Mouse (Mus musculus) intestine, embryonic 16.5 days (tissue): ENCODE data around the gene Agt. TPM values are rescaled to one million over a fixed set of nuclear protein-coding genes. Genes with fewer than 3 reads are reported as not detected.

Source experiments
- ATAC-seq: fragments of 200-750 bp; cut with Nextera tagmentation; 2 replicates; pipeline ENCODE4 v1.8.0; 2017; ENCODE audit warnings: moderate TSS enrichment, moderate library complexity
- H3K27ac ChIP-seq: fragments of 300-500 bp; sonication (generic); 2 replicates; pipeline ENCODE4 v1.5.1; 2014; ENCODE audit warnings: mild to moderate bottlenecking, low read length
- H3K27me3 ChIP-seq: fragments of 300-500 bp; sonication (generic); replicated peaks from 2 replicates; pipeline ENCODE4 v1.6.1; 2014; ENCODE audit warnings: low read length, control low read depth, mixed read lengths; ENCODE audit not compliant: control insufficient read depth, insufficient read depth
- H3K36me3 ChIP-seq: fragments of 300-500 bp; sonication (generic); 2 replicates; pipeline ENCODE4 v1.6.1; 2014; ENCODE audit warnings: low read length, control low read depth; ENCODE audit not compliant: control insufficient read depth, insufficient read depth
- H3K4me1 ChIP-seq: fragments of 300-500 bp; sonication (generic); 2 replicates; pipeline ENCODE4 v1.6.1; 2014; ENCODE audit warnings: low read length, control low read depth, mixed read lengths; ENCODE audit not compliant: control insufficient read depth, insufficient read depth
- H3K4me2 ChIP-seq: fragments of 300-500 bp; sonication (generic); 2 replicates; pipeline ENCODE4 v1.6.1; 2014; ENCODE audit warnings: low read depth, low read length, control low read depth
- H3K4me3 ChIP-seq: fragments of 300-500 bp; sonication (generic); 2 replicates; pipeline ENCODE4 v1.5.1; 2014; ENCODE audit warnings: mild to moderate bottlenecking, low read length
- H3K9ac ChIP-seq: fragments of 300-500 bp; sonication (generic); 2 replicates; pipeline ENCODE4 v1.6.1; 2014; ENCODE audit warnings: low read depth, low read length
- H3K9me3 ChIP-seq: fragments of 300-500 bp; sonication (generic); 2 replicates; pipeline ENCODE4 v1.6.1; 2016; ENCODE audit warnings: low read length, control low read depth; ENCODE audit not compliant: control insufficient read depth
- WGBS: fragments of 180-500 bp; shearing (Covaris S2); extraction: QIAGEN DNeasy Blood & Tissue Kit; methylation state at CpG from one replicate; pipeline ENCODE4 v1.1.7; 2014; 5-methylcytosine and 5-hydroxymethylcytosine counted together
- polyA plus RNA-seq: library from polyadenylated mRNA; unstranded; fragments of >200 nt; fragmentation: Nextera tagmentation; extraction: Ambion mirVana; gene quantifications from 2 replicates; pipeline ENCODE4 v1.2.1, GENCODE M21; 2015

Agt gene
- polyA plus RNA-seq, 1 experiment from 2014 or later: 8.4 TPM

DNA sequence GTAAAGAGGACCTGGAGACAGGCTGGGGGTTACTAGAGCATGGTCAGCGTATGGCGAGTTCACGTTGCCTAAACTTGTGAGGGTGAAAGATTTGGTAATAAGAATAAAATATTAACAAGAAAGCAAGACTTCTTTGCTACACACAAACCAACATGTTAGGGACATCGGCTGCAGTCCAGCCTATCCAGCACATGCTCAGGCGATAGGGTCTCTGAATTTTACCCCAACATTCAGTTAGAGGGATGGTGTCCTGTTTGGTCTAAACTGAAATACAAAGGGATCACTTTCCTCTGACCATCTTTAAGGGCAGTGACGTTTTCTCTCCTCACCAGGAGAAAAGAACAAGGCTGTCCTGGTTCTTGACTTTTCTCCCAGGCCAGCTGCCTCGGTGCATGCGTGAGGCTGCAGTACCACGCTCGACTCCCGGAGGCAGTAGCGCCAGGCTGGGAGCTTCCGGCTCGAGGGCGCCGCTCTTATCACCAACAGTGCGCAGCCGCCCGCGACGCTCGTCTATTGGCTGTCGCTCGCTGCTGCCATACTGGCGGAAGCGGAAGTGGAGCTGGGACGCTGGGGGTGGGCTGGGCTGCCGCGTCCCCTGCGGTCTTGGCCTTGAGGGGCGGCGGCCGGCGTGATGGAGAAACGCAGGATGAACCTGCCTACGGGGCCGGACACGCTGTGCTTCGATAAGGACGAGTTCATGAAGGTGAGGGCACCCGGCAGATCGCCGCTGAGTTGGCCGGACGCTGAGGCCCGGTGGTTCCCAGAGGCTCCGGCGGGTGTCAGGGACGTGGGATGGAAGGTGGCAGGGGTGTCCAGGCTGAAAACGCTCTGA is 49.0 kb downstream of the Agt start, which contains the start of gene Cog2:
Gene Cog2, plus strand, starts transcription at position 519 of the 832 bp plus-strand sequence.
- no peak within 1 kb of the TSS for H3K27ac ChIP-seq

GRCm38 (mm10) chr8:124517142-124517541 is 52.4 kb downstream of the Agt start:
- Histone ChIP-seq H3K9me3 (no peaks in the 10 kb centered on the region), H3K27ac (no peak overlapping the region), H3K4me1 (peaks cover 9% of the 10 kb centered on the region), H3K4me3 (no peak overlapping the region), H3K9ac (no peak overlapping the region), H3K36me3 (no peaks in the 10 kb centered on the region), H3K4me2 (no peak overlapping the region), H3K27me3 (no peaks in the 10 kb centered on the region)
- WGBS: 65% methylated on average over 6 of the region's 6 CpGs
- ATAC-seq: no peak

More for the DNA sequence above, 49.0 kb downstream of the Agt start, which contains the start of gene Cog2:
- ATAC-seq: peak; percentile 100
- H3K36me3 ChIP-seq: no peaks in the 10 kb centered on the region
- peak within 1 kb of the TSS; percentile 64 for H3K4me2 ChIP-seq
- peaks cover 12% of the 10 kb centered on the region for H3K4me1 ChIP-seq
- no peaks in the 10 kb centered on the region for H3K27me3 ChIP-seq
- H3K9ac ChIP-seq: peak within 1 kb of the TSS; percentile 87
- 10% methylated on average over 50 of the region's 50 CpGs for WGBS
- no peaks in the 10 kb centered on the region for H3K9me3 ChIP-seq
- peak within 1 kb of the TSS; percentile 96 for H3K4me3 ChIP-seq

DNA sequence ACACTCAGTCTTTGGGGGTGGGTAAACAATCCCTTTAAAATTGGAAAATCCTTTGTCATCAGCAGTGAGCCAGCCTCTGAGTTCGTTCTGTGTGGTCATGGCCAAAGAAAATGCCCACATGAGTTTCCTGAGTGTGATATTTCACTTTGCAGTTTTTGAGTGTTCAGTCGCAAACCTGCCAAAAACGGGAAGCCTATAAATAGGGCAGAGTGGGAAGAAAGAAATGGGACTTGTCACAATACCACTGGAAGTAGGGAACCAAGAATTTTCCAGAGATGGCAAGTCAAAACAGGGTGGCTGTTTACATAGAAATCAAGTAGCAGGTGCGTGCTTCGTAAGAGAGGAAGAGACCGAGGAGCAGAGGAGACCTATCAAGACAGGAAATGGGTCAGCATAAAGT is 53.0 kb downstream of the Agt start:
- no peaks in the 10 kb centered on the region for H3K36me3 ChIP-seq
- no peak overlapping the region for H3K4me2 ChIP-seq
- no peaks in the 10 kb centered on the region for H3K9me3 ChIP-seq
- no peak overlapping the region for H3K27ac ChIP-seq
- H3K9ac ChIP-seq: no peak overlapping the region
- peaks cover 3% of the 10 kb centered on the region for H3K4me1 ChIP-seq
- H3K4me3 ChIP-seq: no peak overlapping the region
- no peak for ATAC-seq
- WGBS: 72% methylated on average over 6 of the region's 6 CpGs
- H3K27me3 ChIP-seq: no peaks in the 10 kb centered on the region

DNA sequence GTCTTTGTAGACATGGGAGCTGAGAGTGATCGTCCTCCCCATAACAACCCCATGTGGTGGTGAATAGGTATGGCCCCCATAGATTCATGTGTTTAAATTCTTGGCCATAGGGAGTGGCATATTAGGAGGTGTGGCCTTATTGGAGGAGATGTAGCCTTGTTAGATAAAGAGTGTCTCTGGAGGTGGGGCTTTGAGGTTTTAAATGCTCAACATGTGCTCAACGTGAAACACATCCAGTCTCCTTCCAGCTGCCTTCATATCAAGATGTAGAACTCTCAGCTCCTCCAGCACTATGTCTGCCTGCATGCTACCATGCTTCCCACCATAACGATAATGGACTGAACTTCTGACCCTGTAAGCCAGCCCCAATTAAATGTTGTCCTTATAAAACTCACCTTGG is 53.5 kb downstream of the Agt start:
- Histone ChIP-seq H3K36me3 (no peaks in the 10 kb centered on the region), H3K4me1 (no peaks in the 10 kb centered on the region; the same call in 1 of the 2 replicates), H3K4me2 (no peak overlapping the region), H3K4me3 (no peak overlapping the region), H3K9me3 (no peaks in the 10 kb centered on the region), H3K9ac (no peak overlapping the region), H3K27ac (no peak overlapping the region), H3K27me3 (no peaks in the 10 kb centered on the region)
- 69% methylated on average over 3 of the region's 3 CpGs for WGBS
- ATAC-seq: no peak

DNA sequence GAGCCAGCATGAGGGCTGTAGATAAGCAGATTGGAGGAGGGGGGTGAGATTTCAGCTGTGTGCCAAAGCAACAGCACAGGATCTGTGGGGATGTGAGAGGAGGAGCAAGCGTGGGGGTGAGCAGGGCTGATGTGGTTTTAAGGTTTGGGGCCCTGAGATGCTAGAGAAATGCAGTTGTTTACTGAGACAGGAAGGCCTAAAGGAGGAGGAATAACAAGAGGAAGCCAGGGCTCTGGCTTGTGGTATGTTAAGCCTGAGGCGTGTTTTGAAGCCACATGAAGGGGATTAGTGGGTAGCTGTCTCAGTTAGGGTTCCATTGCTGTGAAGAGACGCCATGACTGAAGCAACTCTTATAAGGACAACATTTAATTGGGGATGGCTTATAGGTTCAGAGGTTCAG is 60.4 kb downstream of the Agt start:
- no peaks in the 10 kb centered on the region for H3K9me3 ChIP-seq
- H3K4me1 ChIP-seq: no peaks in the 10 kb centered on the region
- H3K4me3 ChIP-seq: no peak overlapping the region
- no peak for ATAC-seq
- no peak overlapping the region for H3K9ac ChIP-seq
- no peaks in the 10 kb centered on the region for H3K36me3 ChIP-seq
- H3K4me2 ChIP-seq: no peak overlapping the region
- 66% methylated on average over 3 of the region's 3 CpGs for WGBS
- no peaks in the 10 kb centered on the region for H3K27me3 ChIP-seq
- H3K27ac ChIP-seq: no peak overlapping the region

- Histone ChIP-seq H3K4me2 (no peak overlapping the region), H3K4me3 (no peak overlapping the region), H3K4me1 (no peaks in the 10 kb centered on the region), H3K27ac (no peak overlapping the region), H3K36me3 (no peaks in the 10 kb centered on the region), H3K9ac (no peak overlapping the region), H3K9me3 (no peaks in the 10 kb centered on the region; the same call in 1 of the 2 replicates), H3K27me3 (no peaks in the 10 kb centered on the region)
- WGBS: 63% methylated on average over 6 of the region's 6 CpGs
- ATAC-seq: no peak
Observed at GRCm38 (mm10) chr8:124508321-124508695, 61.2 kb downstream of the Agt start.

DNA sequence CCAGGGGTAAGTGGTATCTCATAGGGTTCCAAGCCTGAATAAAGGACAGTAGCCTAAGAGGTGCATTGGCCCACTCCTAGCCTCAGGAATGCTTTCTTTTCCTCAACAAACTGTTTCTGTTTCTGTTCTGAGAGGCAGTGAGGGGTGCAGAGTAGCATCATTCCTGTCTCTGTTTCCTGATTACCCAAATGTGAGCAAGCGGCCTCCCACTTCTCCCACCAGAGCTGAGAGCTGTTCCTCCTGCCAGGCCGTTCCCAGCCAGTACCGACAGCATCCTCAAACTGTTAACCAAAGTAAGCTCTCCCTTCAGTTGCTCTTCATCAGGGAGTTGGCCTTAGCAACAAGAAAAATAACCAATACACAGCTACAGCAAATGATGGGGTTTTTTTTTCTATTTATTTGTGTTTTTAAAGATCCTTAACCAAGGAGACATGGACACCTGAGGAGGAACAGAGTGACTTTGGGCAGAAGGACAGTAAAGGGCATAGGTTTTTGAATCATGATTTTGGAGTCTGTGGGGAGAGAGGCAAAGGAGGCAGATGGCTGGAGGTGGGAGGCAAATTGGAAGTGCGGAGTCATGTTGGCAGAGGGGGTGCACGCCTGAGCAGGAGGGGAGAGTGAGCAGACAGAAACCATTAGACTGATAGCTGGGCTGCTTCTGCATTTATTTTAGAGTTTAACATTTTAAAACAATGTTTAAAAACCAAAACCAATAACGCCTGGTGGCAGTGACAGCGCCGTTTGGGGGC is 61.8 kb downstream of the Agt start:
- Histone ChIP-seq H3K27me3 (no peaks in the 10 kb centered on the region), H3K4me2 (no peak overlapping the region), H3K4me3 (no peak overlapping the region), H3K9ac (no peak overlapping the region), H3K9me3 (no peaks in the 10 kb centered on the region; the same call in 1 of the 2 replicates), H3K36me3 (no peaks in the 10 kb centered on the region), H3K4me1 (no peaks in the 10 kb centered on the region), H3K27ac (no peak overlapping the region)
- WGBS: 73% methylated on average over 8 of the region's 8 CpGs
- no peak for ATAC-seq

Other genes starting within 250 kb of the Agt start
- gene Pgbd5, start 130.0 kb downstream of the Agt start, polyA plus RNA-seq: 1.5 and 1.7 TPM in 2 replicates
- 35.5 and 37.6 TPM in 2 replicates for gene Cog2, start 48.9 kb downstream of the Agt start, polyA plus RNA-seq
- 2.3 and 2.9 TPM in 2 replicates for gene Capn9, start 6.4 kb upstream of the Agt start, polyA plus RNA-seq
- 17.0 and 20.8 TPM in 2 replicates for gene 2310022B05Rik, start 93.7 kb upstream of the Agt start, polyA plus RNA-seq
- 34.7 and 35.0 TPM in 2 replicates for gene Ttc13, start 152.3 kb upstream of the Agt start, polyA plus RNA-seq
- gene Arv1, start 152.4 kb upstream of the Agt start, polyA plus RNA-seq: 15.2 and 17.1 TPM in 2 replicates
- 2.8 and 2.9 TPM in 2 replicates for gene Fam89a, start 182.1 kb upstream of the Agt start, polyA plus RNA-seq
- 0.32 and 0.38 TPM in 2 replicates for gene Trim67, start 223.4 kb upstream of the Agt start, polyA plus RNA-seq